Mouse (Mus musculus) intestine, postnatal 0 days (tissue): ENCODE results near the gene Hivep2. TPM values are rescaled to one million over a fixed set of nuclear protein-coding genes. Genes with fewer than 3 reads are reported as not detected.

ENCODE experiments used
- ATAC-seq: fragments of 200-750 bp; cut with Nextera tagmentation; 2 replicates; pipeline ENCODE4 v1.8.0; 2017; ENCODE audit warnings: mild to moderate bottlenecking, moderate TSS enrichment, moderate library complexity
- H3K27ac ChIP-seq: fragments of 300-500 bp; sonication (generic); 2 replicates; pipeline ENCODE4 v1.5.1; 2014; ENCODE audit warnings: mild to moderate bottlenecking, low read depth, low read length, moderate library complexity
- H3K27me3 ChIP-seq: fragments of 300-500 bp; sonication (generic); replicated peaks from 2 replicates; pipeline ENCODE4 v1.6.1; 2014; ENCODE audit warnings: low read length, mixed read lengths; ENCODE audit not compliant: control insufficient read depth, insufficient read depth
- H3K36me3 ChIP-seq: fragments of 300-500 bp; sonication (generic); 2 replicates; pipeline ENCODE4 v1.6.1; 2014; ENCODE audit warnings: mild to moderate bottlenecking, moderate library complexity; ENCODE audit not compliant: control insufficient read depth, insufficient read depth
- H3K4me1 ChIP-seq: fragments of 300-500 bp; sonication (generic); replicated peaks from 2 replicates; pipeline ENCODE4 v1.6.1; 2014; ENCODE audit warnings: antibody characterized with exemption, low read length, mixed read lengths; ENCODE audit not compliant: control insufficient read depth, insufficient read depth
- H3K4me2 ChIP-seq: fragments of 300-500 bp; sonication (generic); replicated peaks from 2 replicates; pipeline ENCODE4 v1.6.1; 2014; ENCODE audit warnings: low read depth, mild to moderate bottlenecking, moderate library complexity
- H3K4me3 ChIP-seq: fragments of 300-500 bp; sonication (generic); 2 replicates; pipeline ENCODE4 v1.5.1; 2014; ENCODE audit warnings: low read depth, low read length
- H3K9ac ChIP-seq: fragments of 300-500 bp; sonication (generic); 2 replicates; pipeline ENCODE4 v1.6.1; 2014; ENCODE audit warnings: mild to moderate bottlenecking, low read depth, low read length
- H3K9me3 ChIP-seq: fragments of 300-500 bp; sonication (generic); 2 replicates; pipeline ENCODE4 v1.6.1; 2016; ENCODE audit warnings: mixed run types; ENCODE audit not compliant: control insufficient read depth
- CTCF ChIP-seq: sonication (generic); IDR thresholded peaks from 2 replicates; pipeline ENCODE4 v1.5.1; 2016; ENCODE audit warnings: low read depth, mild to moderate bottlenecking, control low read depth, antibody characterized with exemption, moderate library complexity
- WGBS: fragments of 180-500 bp; shearing (Covaris S2); extraction: QIAGEN DNeasy Blood & Tissue Kit; methylation state at CpG from one replicate; pipeline ENCODE4 v1.1.7; 2014; 5-methylcytosine and 5-hydroxymethylcytosine counted together
- polyA plus RNA-seq: library from polyadenylated mRNA; unstranded; fragments of >200 nt; fragmentation: Nextera tagmentation; extraction: Ambion mirVana; gene quantifications from 2 replicates; pipeline ENCODE4 v1.2.1, GENCODE M21; 2015

Gene Hivep2
- polyA plus RNA-seq, 1 experiment from 2014 or later = 3.5 TPM

GRCm38 (mm10) chr10:14045745-14046144 lies 79.9 kb downstream of the Hivep2 start:
- no peak overlapping the region for H3K9ac ChIP-seq
- no peak for ATAC-seq
- no peak overlapping the region for H3K4me2 ChIP-seq
- TF ChIP-seq CTCF = no peak
- H3K4me3 ChIP-seq = no peak overlapping the region
- H3K9me3 ChIP-seq = no peaks in the 10 kb centered on the region
- no peaks in the 10 kb centered on the region for H3K27me3 ChIP-seq
- H3K36me3 ChIP-seq = no peaks in the 10 kb centered on the region
- H3K4me1 ChIP-seq = no peaks in the 10 kb centered on the region; the same call in 1 of the 2 replicates
- WGBS = 55% methylated on average over 4 of the region's 4 CpGs
- H3K27ac ChIP-seq = no peak overlapping the region

GRCm38 (mm10) chr10:14046171-14046651 lies 80.3 kb downstream of the Hivep2 start:
- Histone ChIP-seq H3K9me3 (no peaks in the 10 kb centered on the region), H3K27me3 (no peaks in the 10 kb centered on the region), H3K36me3 (no peaks in the 10 kb centered on the region), H3K27ac (no peak overlapping the region), H3K4me2 (no peak overlapping the region), H3K9ac (no peak overlapping the region), H3K4me1 (no peaks in the 10 kb centered on the region; the same call in 1 of the 2 replicates), H3K4me3 (no peak overlapping the region)
- TF ChIP-seq CTCF = no peak
- ATAC-seq = no peak
- WGBS = 47% methylated on average over 4 of the region's 4 CpGs

GRCm38 (mm10) chr10:14046935-14047334 lies 81.1 kb downstream of the Hivep2 start:
- no peak for ATAC-seq
- no peaks in the 10 kb centered on the region for H3K27me3 ChIP-seq
- H3K27ac ChIP-seq = no peak overlapping the region
- no peaks in the 10 kb centered on the region for H3K36me3 ChIP-seq
- H3K4me1 ChIP-seq = no peaks in the 10 kb centered on the region; the same call in 1 of the 2 replicates
- H3K4me2 ChIP-seq = no peak overlapping the region
- H3K9ac ChIP-seq = no peak overlapping the region
- H3K4me3 ChIP-seq = no peak overlapping the region
- no peaks in the 10 kb centered on the region for H3K9me3 ChIP-seq
- 69% methylated on average over 2 of the region's 2 CpGs for WGBS
- TF ChIP-seq CTCF = peak; percentile 66

GRCm38 (mm10) chr10:14047661-14048060 lies 81.8 kb downstream of the Hivep2 start:
- Histone ChIP-seq H3K4me2 (peak overlapping the region; percentile 13; the same call in 1 of the 2 replicates), H3K4me1 (no peaks in the 10 kb centered on the region; the same call in 1 of the 2 replicates), H3K4me3 (no peak overlapping the region), H3K9me3 (no peaks in the 10 kb centered on the region), H3K27me3 (no peaks in the 10 kb centered on the region), H3K36me3 (no peaks in the 10 kb centered on the region), H3K9ac (no peak overlapping the region), H3K27ac (no peak overlapping the region)
- no peak for TF ChIP-seq CTCF
- no peak for ATAC-seq
- WGBS = 24% methylated on average over 2 of the region's 2 CpGs

- Histone ChIP-seq H3K4me2 (no peak overlapping the region), H3K4me1 (no peaks in the 10 kb centered on the region; the same call in 1 of the 2 replicates), H3K9me3 (no peaks in the 10 kb centered on the region), H3K36me3 (no peaks in the 10 kb centered on the region), H3K27me3 (no peaks in the 10 kb centered on the region), H3K9ac (no peak overlapping the region), H3K27ac (no peak overlapping the region), H3K4me3 (no peak overlapping the region)
- ATAC-seq = no peak
- WGBS = 63% methylated on average over 5 of the region's 5 CpGs
- no peak for TF ChIP-seq CTCF
Observed at GRCm38 (mm10) chr10:14048322-14048915, 82.5 kb downstream of the Hivep2 start.

GRCm38 (mm10) chr10:14048916-14049445 lies 83.1 kb downstream of the Hivep2 start:
- ATAC-seq = no peak
- no peaks in the 10 kb centered on the region; the same call in 1 of the 2 replicates for H3K4me1 ChIP-seq
- WGBS = 78% methylated on average over 10 of the region's 10 CpGs
- no peaks in the 10 kb centered on the region for H3K9me3 ChIP-seq
- H3K4me3 ChIP-seq = no peak overlapping the region
- no peak for TF ChIP-seq CTCF
- H3K4me2 ChIP-seq = no peak overlapping the region
- H3K27me3 ChIP-seq = no peaks in the 10 kb centered on the region
- H3K36me3 ChIP-seq = no peaks in the 10 kb centered on the region
- no peak overlapping the region for H3K27ac ChIP-seq
- H3K9ac ChIP-seq = no peak overlapping the region
